Mouse (Mus musculus) kidney, adult 8-10 months (tissue): Measurements from ENCODE around the gene Ptcra.
A peak's percentile ranks its signal among the peaks of the same experiment; 100 is the strongest.
"Not testable (repeated sequence)": the region's sequence is repeated elsewhere in the genome, so short reads cannot be mapped to it uniquely, and the experiment has no call there.

Experiments
- DNase-seq, 2 experiments: peaks; one replicate each; pipeline ENCODE4 v3.0.0; 2022

Ptcra gene

DNA sequence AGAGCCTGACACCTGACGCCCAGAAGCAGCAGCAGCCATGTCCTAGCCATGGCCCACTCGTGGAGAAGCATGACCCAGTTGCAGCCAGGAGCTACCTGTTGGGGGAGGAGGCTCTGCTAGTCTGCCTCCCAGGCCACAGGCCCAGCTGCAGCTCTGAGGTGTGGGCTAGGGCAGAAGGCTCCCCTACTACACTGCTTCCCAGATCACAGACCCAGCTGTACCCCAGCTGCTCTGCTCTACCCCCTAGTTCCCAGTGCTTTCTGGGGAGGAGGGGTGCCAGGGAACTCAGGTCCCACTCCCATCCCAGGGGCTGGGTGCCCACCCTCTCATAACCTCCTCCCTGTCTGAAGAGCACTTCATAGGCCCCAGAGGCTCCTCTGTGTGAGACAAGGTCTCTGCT lies at the start of gene Ptcra:
Ptcra (minus strand) TSS at position 169 of the 400 bp plus-strand sequence.
- no peak for DNase-seq

DNA sequence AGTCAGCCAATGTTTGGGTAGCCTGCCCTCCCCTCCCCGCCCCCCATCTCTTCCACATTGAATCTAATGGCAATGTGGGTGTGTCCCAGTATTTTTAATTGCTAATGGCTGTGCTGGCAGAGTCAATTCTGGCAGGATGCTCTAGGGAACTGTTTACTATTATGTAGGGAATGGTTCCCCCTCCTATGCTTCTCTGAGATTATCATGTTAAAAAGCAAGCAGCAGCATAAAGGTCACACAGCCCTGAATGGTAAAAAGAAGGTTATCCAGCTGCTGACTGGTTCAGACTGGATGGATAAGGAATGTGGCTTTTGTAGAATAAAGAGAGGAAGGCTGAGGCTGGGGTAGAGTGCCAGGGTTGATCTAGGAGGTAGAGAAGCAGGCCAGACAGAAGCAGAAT lies 48.9 kb upstream of the Ptcra start:
- DNase-seq, result no peak

DNA sequence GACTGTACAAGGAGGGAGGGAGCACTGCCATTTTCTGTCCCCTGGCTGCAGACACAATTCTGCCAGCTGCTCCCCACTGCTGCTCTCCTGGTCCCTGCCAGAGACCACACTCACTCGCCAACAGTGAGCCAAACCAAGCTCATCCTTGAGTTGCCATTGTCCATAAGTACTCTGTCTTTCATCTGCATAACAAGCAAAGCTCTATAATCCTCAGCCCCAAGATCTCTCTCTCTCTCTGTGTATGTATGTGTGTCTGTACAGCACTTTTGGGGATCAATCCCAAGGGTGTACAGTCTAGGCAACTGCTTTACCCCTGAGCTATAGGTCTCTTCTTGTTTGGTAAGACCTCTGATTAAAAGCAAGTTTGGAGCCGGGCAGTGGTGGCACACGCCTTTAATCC lies 47.2 kb upstream of the Ptcra start:
- no peak for DNase-seq

DNA sequence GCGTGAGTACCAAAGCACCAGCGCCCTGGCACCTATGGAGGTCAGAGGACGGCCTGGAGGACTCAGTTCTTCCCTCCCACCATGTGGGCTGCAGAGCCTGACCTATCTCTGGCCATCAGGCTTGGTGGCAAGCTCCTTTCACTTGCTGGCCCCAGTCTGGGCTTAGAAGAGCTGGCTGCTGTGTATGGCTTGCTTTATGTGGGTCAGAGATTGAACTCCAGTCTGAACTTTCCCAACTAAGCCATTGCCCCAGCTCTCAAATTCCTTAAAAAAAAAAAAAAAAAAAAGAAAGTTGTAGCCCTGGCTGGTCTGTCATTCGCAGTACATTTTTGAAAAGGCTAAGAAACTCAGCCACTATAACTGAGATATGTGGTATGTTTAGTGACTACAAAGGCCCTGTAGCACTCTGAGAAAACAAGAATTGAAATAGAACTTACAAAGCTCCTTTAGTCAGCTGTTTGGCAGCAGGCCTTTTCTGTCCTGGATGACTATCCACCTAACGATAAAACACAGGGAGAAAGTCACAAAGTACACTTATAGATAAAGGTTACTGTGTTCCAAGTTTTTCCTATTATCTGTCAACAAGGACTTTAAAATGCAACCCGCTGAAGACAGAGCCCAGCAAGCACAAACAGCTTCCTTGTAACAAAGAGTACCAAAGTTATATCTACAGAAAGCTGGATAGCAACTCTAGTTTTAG lies 45.8 kb upstream of the Ptcra start:
- DNase-seq, result no peak

DNA sequence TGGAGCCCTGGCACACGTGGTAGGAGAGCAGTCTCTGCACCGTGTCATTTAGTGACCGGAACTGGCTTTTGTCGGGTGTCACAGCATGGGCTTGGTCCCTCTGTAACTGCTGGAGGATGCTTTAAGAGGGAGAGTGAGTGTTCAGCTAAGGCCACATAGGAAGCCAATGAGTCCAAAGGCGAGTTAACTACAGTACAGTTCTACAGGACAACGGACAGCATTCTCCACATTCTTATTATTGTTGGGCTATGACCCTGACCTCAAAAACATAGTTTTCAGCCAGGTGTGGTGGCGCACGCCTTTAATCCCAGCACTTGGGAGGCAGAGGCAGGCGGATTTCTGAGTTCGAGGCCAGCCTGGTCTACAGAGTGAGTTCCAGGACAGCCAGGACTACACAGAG lies 44.9 kb upstream of the Ptcra start:
- DNase-seq, result no peak

DNA sequence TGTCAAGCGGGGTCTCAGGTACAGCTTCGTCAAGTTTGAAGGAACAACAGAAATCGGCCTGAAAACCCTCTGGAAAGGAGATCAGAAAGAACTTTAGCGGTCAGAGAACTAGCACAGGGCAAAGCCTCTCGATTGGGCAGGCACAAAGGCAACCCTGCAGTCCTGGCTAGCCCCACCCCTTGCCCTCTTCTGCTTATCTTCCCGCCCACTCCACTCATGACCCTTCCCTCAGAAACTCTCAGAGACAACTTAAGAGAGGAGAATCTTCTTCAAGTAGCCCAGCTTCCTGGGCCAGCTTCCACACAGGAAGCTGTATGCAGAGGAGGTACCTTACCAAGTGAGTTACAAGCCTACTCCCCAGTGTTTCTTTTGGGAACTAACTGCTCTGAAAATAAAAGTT lies 38.2 kb upstream of the Ptcra start:
- DNase-seq, result no peak

DNA sequence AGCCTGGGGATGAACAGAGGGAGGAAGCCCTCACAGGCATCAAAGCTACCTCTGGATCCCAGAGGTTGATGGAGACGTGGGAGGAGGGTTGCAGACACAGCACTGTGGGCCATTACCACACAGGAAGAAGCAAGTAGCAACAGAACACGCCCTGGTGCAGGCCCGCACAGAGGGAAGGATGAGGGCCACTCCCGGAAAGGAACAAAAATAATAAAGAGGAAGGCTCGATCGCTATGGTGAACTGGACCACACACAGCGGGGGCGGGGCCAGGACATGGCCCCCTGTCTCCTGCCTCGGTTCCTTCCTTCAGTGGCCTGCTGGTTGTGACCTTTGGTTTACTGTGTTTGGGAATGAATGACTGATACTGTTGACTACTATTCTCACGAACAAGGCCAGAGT lies 36.2 kb upstream of the Ptcra start:
- no peak for DNase-seq

DNA sequence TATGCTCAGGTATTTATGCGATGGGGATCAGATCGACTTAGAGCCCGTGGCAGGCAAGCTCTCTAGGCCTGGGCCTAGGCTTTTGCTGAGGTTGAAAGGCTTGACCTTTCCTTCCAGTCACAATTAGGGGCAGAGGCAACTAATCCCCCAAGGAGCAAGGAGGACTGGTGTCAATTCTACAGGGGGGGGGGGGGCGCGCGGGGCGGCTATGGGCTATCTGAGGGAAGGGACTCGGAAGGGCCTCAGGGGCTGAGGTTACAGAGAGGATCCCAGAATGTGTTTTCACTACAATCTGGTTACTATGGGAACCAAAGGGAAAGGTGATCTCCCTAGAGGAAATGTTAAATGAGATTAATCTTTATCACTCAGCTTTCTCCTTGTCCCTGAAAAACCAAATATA lies 33.9 kb upstream of the Ptcra start:
- DNase-seq, result no peak

DNA sequence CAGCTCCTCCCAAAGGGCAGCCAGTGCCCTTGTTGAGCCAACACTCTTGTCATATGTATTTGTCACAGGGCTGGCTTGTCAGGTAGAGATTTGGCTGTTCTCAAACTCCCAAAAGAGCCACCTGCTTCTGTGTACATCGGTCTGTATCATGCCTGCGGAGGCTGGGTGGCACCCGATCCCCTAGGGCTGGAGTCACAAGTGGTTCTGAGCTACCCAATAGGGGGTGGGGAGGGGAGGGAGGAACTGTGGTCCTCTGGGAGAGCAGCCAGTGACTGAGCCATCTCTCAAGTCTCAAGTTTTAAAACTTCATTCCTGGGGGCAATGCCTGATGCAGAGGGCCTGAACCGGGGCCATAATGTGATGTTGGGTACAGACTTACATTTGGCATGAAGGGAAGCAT lies 33.2 kb upstream of the Ptcra start:
- no peak for DNase-seq

DNA sequence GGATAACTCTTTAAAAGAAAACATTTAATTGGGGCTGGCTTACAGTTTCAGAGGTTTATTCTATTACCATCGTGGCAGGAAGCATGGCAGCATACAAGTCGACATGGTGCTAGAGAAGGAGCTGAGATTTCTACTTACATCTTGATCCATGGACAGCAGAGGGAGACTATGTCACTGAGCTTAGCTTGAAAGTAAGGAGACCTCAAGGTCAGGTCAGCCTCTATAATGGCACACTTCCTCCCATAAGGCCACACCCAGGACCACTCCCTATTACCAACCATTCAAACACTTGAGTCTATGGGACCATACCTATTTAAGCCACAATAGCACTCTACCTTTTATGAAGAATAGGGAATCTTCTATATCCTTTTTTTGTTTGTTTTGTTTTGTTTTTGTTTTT lies 29.5 kb upstream of the Ptcra start:
- no peak for DNase-seq

DNA sequence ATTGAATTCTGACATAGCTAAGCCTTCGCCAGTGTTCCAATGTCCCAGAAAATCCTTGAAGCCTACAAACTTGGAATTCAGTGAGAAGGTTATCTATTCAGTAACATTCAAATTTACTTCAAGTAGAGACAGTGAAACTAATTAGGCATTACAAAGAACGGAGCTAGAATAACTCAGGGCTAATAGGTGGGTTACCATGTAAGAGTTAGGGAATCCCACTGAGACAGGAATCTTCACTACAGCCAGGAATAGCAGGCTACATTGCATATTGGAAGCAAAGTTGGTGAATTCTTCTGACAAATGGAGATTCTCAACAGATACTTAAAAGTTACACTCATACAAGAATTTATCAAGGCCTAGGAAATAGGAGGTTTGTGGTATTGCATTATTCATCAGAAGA lies 24.5 kb upstream of the Ptcra start:
- DNase-seq, result not testable (repeated sequence)

DNA sequence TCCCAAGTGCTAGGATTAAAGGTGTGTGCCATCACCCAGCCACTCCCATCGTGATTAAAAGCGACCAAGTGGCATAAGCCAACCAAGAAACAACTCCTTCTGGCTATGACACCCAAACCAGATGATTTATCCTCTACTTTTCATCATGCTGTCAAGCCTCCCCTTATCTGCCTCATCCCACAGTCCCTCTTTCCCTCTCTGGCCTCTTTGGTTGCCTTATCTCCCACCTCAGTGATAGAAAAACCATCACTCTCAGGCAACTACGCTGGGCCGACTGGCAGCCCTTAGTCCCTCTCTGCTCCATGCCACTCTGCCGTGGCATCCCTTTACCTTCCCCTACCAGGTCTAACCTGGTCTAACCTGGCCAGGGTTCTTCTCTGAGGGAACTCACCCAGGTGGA lies 23.4 kb upstream of the Ptcra start:
- no peak for DNase-seq

DNA sequence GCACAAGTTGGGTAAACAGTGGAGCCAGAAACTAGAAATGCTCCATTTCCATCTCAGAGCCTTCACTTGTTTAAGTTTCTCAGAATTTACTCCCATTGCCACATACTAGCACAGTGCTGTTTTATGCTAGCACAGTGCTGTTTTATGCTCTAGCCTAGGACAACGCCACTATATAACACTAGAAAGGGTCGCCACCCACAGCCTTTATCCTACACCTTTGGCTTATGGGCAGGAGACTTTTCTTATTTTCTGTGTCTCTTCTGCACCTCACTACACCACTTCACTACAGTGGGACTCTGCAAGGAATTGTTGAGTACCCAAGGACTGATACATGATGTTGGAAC lies 19.7 kb upstream of the Ptcra start:
- DNase-seq, result no peak

DNA sequence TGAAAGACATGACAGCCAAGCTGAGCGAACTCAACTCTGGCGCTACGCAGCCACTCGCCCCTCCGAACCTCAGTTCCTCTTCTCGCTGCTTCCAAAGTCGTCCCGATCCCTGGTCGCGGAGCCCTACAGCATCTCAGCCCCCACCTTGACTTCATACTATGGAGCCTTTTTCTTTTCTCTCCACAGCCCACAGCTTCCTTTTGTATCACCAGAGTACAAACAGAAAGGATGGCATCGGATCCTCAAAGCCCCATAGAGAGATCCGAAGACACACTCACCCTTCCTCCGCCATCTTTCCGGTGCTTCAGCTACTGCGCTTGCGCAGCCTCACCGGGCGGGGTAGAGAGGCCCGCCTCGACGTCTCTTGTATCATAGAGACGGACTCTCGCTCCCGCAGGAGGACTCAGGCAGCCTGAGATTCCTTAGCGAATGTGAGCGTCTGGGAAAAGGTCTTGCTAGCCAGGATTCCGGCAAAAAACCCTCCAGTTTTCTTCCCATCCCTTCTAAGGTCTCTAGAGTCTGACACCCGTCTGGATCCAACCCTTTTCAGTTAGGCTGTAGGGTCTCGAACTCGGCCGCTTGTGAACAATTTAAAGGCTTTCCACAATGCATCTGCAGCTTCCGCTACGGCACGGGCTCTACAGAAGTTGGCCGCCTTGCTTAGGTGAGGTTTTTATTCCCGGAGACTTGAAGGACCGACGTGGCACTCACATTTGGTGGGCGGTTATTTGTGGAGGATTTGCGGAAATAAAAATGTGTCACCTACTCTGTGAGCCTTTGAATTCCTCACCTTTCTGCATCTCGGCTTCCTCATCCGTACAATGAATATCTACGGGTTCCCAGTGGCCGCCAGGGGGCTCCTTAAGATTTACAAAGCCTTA lies 19.1 kb upstream of the Ptcra start, which contains the start of gene Rpl7l1:
Rpl7l1 (minus strand) TSS at position 332 of the 881 bp plus-strand sequence.
- peak; percentile 90 to 94 for DNase-seq

DNA sequence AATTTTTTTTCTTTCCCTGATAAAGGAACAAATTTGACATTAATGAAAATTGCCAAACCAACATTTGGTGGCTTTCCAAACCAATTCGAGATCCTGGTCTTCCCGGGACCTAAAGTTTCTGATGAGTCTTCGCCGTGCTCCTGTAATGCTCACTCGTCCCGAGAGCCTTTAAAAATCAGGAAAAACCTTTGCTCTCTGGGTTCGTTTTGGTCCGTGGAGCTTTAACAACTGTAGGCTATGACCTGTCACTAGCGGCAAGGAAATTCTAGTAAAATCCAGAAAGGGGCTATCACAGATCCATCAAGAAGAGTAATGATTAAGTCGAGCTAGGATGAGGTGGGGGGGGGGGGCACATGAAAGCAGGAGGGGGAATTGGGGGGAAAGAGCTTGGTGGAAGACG lies 18.4 kb upstream of the Ptcra start:
- peak in 1 of 2 experiments; percentile 22 for DNase-seq

DNA sequence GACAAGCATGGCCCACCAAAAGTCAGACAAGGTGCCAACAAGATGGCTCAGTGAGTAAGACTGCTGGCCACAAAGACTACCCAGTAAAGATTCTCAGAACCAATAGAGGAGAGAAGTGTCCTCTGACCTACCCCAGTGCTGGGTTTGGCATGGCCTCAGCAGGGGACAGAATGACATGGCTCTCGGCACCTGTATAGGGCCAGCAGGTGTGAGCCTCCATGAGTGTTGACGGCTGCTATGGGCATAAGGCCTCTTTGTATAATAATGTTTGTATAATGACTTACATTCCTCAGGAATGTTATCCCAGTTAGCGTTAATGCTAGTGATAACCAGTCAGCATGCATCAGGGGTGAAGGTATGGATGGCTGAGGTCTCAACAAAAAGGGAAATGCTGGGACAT lies 12.6 kb upstream of the Ptcra start:
- no peak for DNase-seq

DNA sequence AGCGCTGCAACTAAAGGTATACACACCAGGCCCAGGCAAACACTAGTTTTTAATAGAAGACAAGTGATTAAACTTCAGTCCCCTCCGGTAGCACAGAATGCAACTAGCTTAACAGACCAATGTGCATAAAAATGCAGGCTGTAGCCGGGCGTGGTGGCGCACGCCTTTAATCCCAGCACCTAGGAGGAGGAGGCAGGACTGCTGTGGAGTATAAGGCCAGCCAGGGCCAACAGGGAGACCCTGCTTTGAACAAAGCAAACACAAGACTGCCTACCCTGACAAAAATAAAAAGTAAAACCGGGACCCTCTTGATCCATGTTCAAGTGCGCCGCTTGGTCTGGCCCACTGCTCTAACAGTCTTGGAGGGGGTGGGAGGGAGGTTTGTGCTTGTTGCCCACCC lies 11.6 kb upstream of the Ptcra start:
- DNase-seq, result peak in 1 of 2 experiments; percentile 12

DNA sequence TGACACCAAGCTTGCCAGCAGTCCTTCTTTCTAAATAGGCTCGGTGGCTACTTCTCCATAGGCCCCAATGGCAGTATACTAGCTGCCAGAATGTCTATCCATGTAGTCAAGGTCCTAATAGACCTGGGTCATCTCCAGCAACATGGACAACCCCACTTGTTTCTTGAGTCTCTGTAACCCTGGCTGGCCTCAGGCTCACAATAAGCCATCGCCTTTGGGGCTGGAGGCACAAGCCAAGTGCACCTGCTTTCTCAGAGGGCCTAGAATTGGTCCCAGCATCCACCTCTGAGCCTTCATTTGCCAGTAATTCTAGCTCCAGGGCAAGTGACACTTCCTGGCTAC lies 10.6 kb upstream of the Ptcra start:
- DNase-seq, result peak in 1 of 2 experiments; percentile 11

DNA sequence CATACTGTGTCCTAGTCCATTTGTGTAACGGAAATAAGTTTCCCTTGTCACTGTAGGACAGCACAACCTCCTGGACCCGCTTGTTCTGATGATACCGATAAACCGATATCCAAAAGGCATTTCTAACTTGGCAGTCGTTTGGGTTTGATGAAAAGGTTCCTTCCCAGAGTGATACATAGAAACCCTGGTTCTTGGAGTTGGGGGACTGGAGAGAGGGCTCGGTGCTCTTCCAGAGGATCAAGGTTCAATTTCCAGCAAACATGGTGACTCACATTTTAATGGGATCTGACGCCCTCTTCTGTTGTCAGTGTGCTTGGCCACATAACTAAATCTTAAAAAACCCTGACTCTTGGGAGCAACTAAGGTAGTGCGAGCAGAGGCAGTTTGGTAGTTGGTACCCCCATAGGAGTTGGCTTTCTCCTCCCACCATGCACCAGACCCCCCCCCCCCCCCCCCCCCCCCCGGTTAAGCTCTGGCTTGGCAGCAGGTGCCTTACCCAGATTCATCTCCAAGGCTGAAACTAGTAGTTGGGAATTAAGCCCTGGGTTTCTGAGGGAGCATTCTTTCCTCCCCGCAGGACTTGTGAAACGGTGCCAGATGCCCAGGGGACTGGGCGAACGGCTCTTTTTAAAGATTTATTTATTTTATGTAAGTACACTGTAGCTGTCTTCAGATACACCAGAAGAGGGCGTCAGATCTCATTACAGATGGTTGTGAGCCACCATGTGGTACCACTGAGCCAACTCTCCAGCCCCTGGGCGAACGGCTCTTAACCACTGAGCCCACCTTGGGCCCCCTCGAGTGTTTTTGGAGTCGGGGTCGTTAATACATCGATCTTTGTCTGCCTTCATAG lies 10.0 kb upstream of the Ptcra start:
- peak in 1 of 2 experiments; percentile 22 for DNase-seq

DNA sequence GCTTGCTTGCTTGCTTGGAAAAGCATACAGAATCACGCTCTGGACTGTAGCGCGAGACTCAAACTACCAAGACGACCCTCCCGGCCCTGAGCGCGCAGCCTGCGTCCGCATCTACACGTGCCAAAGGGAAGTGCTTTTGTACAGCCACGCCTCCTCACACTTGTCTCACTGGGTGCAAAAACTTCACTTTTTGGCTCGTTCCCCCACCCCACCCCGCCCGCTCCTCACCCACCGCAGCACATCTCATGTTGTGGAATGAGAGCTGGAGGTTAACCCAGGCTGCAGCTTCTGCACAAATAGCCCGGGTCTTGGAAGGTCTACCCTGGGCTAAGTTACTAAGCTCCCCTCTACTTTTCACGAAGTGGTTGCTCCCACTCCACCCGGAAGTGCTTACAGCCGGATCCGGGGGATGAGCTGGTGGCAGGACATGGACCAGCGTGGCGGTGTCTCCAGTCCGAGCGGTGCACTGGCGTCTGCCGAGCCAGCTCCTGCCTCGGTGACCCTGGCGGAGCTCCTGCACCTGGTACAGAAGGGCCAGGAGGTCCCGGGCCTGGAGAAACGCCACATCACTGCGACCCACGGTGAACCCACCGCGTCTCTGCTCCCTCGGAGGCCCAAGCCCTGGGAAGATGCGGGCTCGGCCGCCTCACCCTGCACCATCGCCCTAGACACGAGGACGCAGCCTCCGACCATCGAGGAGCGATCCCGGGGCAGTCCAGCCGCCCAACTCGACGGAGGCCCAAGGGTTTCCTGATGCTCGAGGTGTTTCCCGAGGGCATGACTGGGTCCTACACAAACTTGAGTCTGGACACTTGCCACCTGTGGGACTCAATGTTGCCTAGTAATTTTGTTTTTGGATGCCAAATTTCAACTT lies 9.1 kb upstream of the Ptcra start, which contains the start of gene 2310039H08Rik:
2310039H08Rik (plus strand) TSS at position 232 of the 874 bp plus-strand sequence.
- DNase-seq, result peak; percentile 78 to 82

DNA sequence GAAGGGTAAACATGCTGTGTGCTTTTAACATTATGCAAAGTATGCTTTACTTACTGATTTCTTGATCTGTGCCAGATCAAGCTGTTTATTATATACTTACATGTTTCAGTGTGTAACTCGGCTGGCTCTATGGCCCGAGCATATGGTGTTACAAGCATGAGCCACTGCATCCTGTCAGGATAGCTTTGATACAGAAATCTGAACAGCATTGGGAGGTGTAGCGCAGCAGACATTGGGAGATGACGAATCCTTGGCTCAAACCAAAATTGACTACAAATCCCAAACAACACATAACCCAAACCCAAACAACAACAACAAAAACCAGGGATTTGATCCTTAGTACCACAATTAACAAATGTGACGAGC lies 8.5 kb upstream of the Ptcra start:
- no peak for DNase-seq

DNA sequence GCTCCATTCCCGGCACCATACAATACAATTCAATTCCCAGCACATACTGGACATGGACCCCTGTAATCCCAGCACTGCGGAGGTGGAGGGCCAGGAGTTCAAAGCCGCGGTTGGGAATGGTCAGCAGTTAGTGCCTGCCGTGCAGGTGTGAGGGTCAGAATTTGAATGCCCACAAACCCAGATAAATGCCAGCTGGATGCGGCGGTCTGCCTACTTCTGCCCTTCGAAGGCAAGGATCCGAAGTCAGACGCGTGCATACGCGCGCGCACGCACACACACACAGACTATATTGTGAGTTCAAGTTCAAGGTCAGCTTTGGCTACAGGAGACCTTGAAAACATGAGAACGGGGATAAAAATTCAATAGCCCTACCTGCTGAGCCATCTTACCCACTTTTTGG lies 8.1 kb upstream of the Ptcra start:
- DNase-seq, result peak in 1 of 2 experiments; percentile 9
